Mouse (Mus musculus): ENCODE results near the gene Mlycd. TPM values are rescaled to one million over a fixed set of nuclear protein-coding genes. Genes with fewer than 3 reads are reported as not detected.

The Mlycd gene
- polyA plus RNA-seq, 1 experiment from 2014 or later: 11.5 TPM

DNA sequence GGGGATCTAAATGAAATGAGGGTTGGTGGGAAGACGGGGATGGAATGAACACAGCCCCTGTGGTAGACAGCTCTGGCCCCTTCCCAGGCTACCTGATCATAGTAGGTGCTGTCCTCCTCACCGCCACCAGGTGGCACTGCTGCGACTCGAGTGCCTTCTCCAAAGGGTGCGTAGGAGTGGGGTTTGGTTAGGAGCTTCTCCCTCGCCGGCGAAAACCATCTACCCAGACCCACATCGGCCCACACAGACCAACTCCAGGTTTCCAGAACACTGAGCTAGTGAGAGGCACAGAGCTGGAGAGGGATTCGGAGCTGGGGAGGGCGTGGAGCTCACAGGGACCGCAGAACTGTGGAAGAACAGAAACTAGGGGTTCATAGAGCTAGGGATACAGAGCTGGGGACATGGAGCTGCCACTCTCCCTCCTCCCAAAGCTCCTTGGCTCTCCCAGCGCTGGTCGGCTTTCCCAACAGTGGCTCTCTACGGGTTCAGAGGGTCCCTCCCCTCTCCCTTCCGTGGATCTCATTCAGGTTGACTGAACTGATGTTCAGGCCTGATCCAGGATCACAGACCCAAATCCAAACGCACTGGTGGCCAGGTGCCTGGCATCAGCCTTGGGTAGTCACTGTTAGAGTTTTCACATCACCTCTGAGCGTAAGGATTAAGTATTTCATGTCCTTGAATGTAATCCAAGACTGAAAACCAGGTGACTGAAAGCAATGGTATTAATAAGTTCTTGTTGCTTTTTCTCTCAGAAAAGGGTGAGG is 18.2 kb downstream of the Mlycd start:
- H3K4me3 ChIP-seq (ENCODE audit: low read depth, low read length): no peak overlapping the region
- H3K4me1 ChIP-seq (ENCODE audit: control insufficient read depth, insufficient read depth, low read length): peaks cover 4% of the 10 kb centered on the region; the same call in 1 of the 2 replicates
- H3K9me3 ChIP-seq (ENCODE audit: control insufficient read depth, low read length): no peaks in the 10 kb centered on the region
- peak overlapping the region; percentile 27 for H3K4me2 ChIP-seq (ENCODE audit: low read depth)
- 9% methylated on average over 18 of the region's 18 CpGs for WGBS
- H3K27me3 ChIP-seq (ENCODE audit: control insufficient read depth, insufficient read depth, low read length): no peaks in the 10 kb centered on the region
- peak overlapping the region; percentile 37 for H3K9ac ChIP-seq (ENCODE audit: low read length)
- ATAC-seq (ENCODE audit: insufficient read depth, low FRiP score, low TSS enrichment): peak; percentile 58
- no peaks in the 10 kb centered on the region for H3K36me3 ChIP-seq (ENCODE audit: control insufficient read depth, insufficient read depth, low read length)
- peak; percentile 83 for DNase-seq (ENCODE audit: low spot score)
- H3K27ac ChIP-seq (ENCODE audit: low read depth, low read length): no peak overlapping the region

DNA sequence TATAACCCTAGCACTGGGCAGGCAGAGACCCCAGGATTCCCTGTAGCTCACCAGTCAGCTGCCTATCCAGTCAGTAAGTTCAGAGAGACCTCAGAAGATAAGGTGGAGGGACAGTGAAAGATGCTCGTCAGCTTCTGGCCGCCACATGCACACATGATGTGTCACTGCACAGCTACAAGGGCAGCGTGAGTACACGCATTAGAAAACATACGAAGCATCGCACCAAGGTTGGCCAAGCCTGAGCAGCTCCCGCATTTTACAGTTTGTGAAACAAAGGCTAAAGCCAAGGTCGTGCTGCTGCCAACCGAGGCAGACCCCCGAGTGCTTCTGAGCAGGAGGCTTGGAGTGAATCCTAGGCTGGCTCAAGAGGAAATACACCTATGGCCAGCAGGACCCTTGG is 18.9 kb downstream of the Mlycd start:
- 86% methylated on average over 10 of the region's 10 CpGs for WGBS
- H3K27me3 ChIP-seq (ENCODE audit: control insufficient read depth, insufficient read depth, low read length): no peaks in the 10 kb centered on the region
- H3K36me3 ChIP-seq (ENCODE audit: control insufficient read depth, insufficient read depth, low read length): no peaks in the 10 kb centered on the region
- ATAC-seq (ENCODE audit: insufficient read depth, low FRiP score, low TSS enrichment) (no peak), DNase-seq (ENCODE audit: low spot score) (no peak)
- peaks cover 4% of the 10 kb centered on the region; the same call in 1 of the 2 replicates for H3K4me1 ChIP-seq (ENCODE audit: control insufficient read depth, insufficient read depth, low read length)
- H3K9me3 ChIP-seq (ENCODE audit: control insufficient read depth, low read length): no peaks in the 10 kb centered on the region
- no peak overlapping the region for H3K9ac ChIP-seq (ENCODE audit: low read length)
- no peak overlapping the region for H3K4me2 ChIP-seq (ENCODE audit: low read depth)
- no peak overlapping the region for H3K4me3 ChIP-seq (ENCODE audit: low read depth, low read length)
- H3K27ac ChIP-seq (ENCODE audit: low read depth, low read length): no peak overlapping the region

DNA sequence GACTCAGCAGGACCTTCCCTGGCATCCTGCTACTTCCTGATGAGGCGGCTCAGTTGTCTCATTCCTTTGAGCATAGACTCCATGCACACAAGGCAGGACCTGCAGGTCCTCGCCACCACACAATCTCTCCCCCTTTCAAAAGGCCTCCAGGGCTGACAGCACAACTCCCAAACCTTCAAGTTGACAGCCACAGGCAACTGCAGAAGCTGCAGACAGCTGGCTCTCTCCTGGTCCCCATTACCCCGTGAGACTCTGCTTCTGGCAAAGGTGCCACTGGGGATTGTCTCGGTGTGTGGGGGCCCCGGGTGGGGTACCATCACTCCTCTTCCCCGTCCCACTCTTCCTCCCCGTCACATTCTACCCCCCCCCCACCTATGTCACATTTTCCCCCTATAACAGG is 25.6 kb downstream of the Mlycd start:
- ATAC-seq (ENCODE audit: insufficient read depth, low FRiP score, low TSS enrichment): no peak
- H3K27ac ChIP-seq (ENCODE audit: low read depth, low read length): no peak overlapping the region
- H3K9me3 ChIP-seq (ENCODE audit: control insufficient read depth, low read length): no peaks in the 10 kb centered on the region
- no peaks in the 10 kb centered on the region for H3K27me3 ChIP-seq (ENCODE audit: control insufficient read depth, insufficient read depth, low read length)
- H3K36me3 ChIP-seq (ENCODE audit: control insufficient read depth, insufficient read depth, low read length): no peaks in the 10 kb centered on the region
- H3K4me2 ChIP-seq (ENCODE audit: low read depth): no peak overlapping the region
- no peaks in the 10 kb centered on the region for H3K4me1 ChIP-seq (ENCODE audit: control insufficient read depth, insufficient read depth, low read length)
- H3K4me3 ChIP-seq (ENCODE audit: low read depth, low read length): no peak overlapping the region
- DNase-seq (ENCODE audit: low spot score): no peak
- H3K9ac ChIP-seq (ENCODE audit: low read length): no peak overlapping the region
- WGBS: 73% methylated on average over 7 of the region's 7 CpGs

DNA sequence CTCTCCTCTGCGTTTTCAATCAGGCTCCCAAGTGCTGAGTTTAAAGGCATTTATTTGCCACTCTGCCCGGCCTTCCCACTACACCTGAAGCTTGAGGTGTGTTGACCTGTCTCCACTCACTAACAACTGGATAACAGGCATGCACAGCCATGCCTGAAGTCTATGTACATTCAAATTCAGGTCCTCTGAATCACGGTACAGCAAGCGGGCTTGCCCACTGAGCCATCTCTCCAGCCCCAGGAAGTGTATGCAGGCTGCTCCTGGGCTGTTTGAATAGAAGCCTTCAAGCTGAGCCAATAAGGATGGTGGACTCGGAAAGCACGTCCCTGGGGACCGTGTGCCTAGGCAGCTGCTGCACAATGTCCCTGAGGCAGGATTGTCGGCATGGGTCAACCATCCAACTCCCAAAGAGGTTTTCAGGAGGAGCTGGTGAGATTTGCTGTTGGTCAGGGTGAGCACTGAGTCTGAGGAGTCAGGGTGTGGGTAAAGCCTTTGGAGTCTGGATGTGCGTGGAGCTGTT is 27.0 kb downstream of the Mlycd start:
- no peaks in the 10 kb centered on the region for H3K36me3 ChIP-seq (ENCODE audit: control insufficient read depth, insufficient read depth, low read length)
- no peak for ATAC-seq (ENCODE audit: insufficient read depth, low FRiP score, low TSS enrichment)
- no peak overlapping the region for H3K27ac ChIP-seq (ENCODE audit: low read depth, low read length)
- no peak overlapping the region for H3K4me2 ChIP-seq (ENCODE audit: low read depth)
- no peak for DNase-seq (ENCODE audit: low spot score)
- no peaks in the 10 kb centered on the region for H3K4me1 ChIP-seq (ENCODE audit: control insufficient read depth, insufficient read depth, low read length)
- H3K27me3 ChIP-seq (ENCODE audit: control insufficient read depth, insufficient read depth, low read length): no peaks in the 10 kb centered on the region
- H3K9ac ChIP-seq (ENCODE audit: low read length): no peak overlapping the region
- 63% methylated on average over 9 of the region's 9 CpGs for WGBS
- no peaks in the 10 kb centered on the region for H3K9me3 ChIP-seq (ENCODE audit: control insufficient read depth, low read length)
- H3K4me3 ChIP-seq (ENCODE audit: low read depth, low read length): no peak overlapping the region

DNA sequence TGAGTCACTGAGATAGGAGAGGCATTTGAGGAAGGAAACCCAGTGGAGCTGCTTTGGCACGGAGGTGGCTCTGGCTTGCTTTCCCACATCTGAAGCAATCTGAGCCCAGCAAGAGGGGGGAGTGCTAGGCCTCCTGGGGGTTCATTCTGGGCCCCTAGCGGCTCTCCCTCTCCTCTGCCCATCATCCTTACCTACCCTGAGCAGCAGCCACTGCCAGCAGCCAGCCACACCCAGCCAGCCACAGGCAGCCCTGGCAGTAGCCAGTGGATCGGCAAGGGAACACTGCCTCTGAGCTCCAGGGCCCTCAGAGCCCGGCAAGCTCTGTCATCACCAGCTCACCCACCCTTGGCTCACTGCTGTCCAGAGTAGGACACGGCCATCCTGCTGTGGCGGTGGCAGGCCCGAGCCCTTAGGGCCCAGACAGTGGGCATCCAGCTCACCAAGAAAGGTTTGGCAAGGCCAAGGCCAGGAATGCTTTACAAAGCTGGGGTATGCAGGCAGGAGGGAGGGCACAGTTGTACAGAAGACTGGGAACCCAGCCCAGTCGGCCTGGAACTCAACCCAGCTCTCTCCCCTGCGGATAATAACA is 27.5 kb downstream of the Mlycd start:
- DNase-seq (ENCODE audit: low spot score) (no peak), ATAC-seq (ENCODE audit: insufficient read depth, low FRiP score, low TSS enrichment) (no peak)
- no peaks in the 10 kb centered on the region for H3K36me3 ChIP-seq (ENCODE audit: control insufficient read depth, insufficient read depth, low read length)
- H3K4me3 ChIP-seq (ENCODE audit: low read depth, low read length): no peak overlapping the region
- no peaks in the 10 kb centered on the region for H3K4me1 ChIP-seq (ENCODE audit: control insufficient read depth, insufficient read depth, low read length)
- H3K27ac ChIP-seq (ENCODE audit: low read depth, low read length): no peak overlapping the region
- H3K9me3 ChIP-seq (ENCODE audit: control insufficient read depth, low read length): no peaks in the 10 kb centered on the region
- no peak overlapping the region for H3K9ac ChIP-seq (ENCODE audit: low read length)
- no peak overlapping the region for H3K4me2 ChIP-seq (ENCODE audit: low read depth)
- 69% methylated on average over 9 of the region's 9 CpGs for WGBS
- H3K27me3 ChIP-seq (ENCODE audit: control insufficient read depth, insufficient read depth, low read length): no peaks in the 10 kb centered on the region

DNA sequence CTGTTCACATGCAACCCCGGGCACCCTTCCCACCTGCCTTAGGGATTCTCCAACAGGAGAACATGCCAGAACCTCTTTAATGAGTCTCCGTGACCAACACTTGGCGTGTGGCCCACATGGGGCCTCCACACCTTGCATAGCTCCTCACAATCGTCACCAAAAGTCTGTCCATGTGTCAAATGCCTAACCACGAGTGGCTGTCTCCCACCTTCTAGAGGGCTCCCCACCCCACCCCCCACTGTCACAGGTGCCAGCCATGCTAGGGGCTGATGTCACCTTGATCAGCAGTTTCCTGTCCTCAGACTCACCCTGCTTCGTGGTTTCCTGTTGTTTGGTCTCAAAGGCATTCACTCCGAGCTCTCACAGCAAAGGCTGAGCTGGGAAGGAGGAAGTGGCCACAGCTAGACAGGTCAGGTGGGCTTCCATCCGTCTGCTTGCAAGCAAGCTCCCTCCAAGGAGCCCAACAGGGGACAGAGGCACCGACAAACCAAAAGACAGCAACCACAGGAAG is 29.0 kb downstream of the Mlycd start:
- H3K9ac ChIP-seq (ENCODE audit: low read length): no peak overlapping the region
- no peak for ATAC-seq (ENCODE audit: insufficient read depth, low FRiP score, low TSS enrichment)
- no peak for DNase-seq (ENCODE audit: low spot score)
- no peaks in the 10 kb centered on the region for H3K4me1 ChIP-seq (ENCODE audit: control insufficient read depth, insufficient read depth, low read length)
- H3K9me3 ChIP-seq (ENCODE audit: control insufficient read depth, low read length): no peaks in the 10 kb centered on the region
- H3K27ac ChIP-seq (ENCODE audit: low read depth, low read length): no peak overlapping the region
- H3K4me2 ChIP-seq (ENCODE audit: low read depth): no peak overlapping the region
- H3K36me3 ChIP-seq (ENCODE audit: control insufficient read depth, insufficient read depth, low read length): no peaks in the 10 kb centered on the region
- H3K4me3 ChIP-seq (ENCODE audit: low read depth, low read length): no peak overlapping the region
- no peaks in the 10 kb centered on the region for H3K27me3 ChIP-seq (ENCODE audit: control insufficient read depth, insufficient read depth, low read length)
- 68% methylated on average over 9 of the region's 9 CpGs for WGBS

DNA sequence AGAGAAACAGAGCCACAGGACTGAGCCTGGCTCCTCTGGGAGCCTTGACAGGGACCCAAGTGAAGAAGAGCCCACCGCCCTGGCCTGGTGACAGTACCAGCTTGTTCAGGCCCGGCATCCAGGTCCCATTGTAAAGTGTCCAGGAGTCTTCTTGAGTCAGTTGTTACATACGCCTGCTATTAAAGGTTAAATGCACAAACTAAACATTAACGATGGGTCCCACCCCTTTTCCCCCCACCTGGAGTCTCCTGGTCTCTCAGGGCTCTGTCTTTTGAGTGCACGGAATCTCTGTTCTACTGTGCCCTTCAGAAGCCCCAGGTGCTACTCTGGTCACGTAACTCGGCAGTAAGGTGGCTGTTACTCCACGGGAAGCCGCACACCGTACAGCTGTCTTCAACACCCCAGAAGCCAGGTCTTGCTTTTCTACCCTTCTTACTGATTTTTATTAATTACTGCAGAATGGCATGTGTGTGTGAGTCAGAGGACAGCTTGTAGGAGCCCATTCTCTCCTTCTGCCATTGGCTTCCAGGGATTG is 29.6 kb downstream of the Mlycd start:
- H3K9me3 ChIP-seq (ENCODE audit: control insufficient read depth, low read length): no peaks in the 10 kb centered on the region
- ATAC-seq (ENCODE audit: insufficient read depth, low FRiP score, low TSS enrichment) (no peak), DNase-seq (ENCODE audit: low spot score) (no peak)
- no peak overlapping the region for H3K27ac ChIP-seq (ENCODE audit: low read depth, low read length)
- no peaks in the 10 kb centered on the region for H3K4me1 ChIP-seq (ENCODE audit: control insufficient read depth, insufficient read depth, low read length)
- no peak overlapping the region for H3K9ac ChIP-seq (ENCODE audit: low read length)
- H3K36me3 ChIP-seq (ENCODE audit: control insufficient read depth, insufficient read depth, low read length): no peaks in the 10 kb centered on the region
- WGBS: 85% methylated on average over 10 of the region's 10 CpGs
- H3K4me3 ChIP-seq (ENCODE audit: low read depth, low read length): no peak overlapping the region
- no peak overlapping the region for H3K4me2 ChIP-seq (ENCODE audit: low read depth)
- no peaks in the 10 kb centered on the region for H3K27me3 ChIP-seq (ENCODE audit: control insufficient read depth, insufficient read depth, low read length)

DNA sequence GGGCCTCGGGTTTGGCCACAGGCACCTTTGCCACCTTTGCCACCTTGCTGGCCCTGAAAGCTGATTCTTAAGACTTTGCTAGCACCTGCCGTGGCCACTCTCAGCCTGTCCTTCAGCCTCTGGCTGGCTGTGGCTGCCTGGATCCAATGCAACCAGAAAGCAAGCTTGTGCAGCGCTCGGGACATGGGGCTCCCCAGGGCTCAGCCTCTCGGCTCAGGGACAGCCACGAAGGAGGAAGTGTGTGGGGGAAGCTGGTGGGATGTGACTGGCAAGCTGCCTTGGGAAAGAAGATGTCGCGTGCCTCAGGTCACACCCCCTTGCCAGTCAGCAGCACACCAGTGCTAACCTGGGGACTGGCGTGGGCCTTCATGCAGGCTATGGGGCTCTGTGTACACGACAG is 30.1 kb downstream of the Mlycd start:
- no peak for DNase-seq (ENCODE audit: low spot score)
- no peak overlapping the region for H3K4me2 ChIP-seq (ENCODE audit: low read depth)
- H3K36me3 ChIP-seq (ENCODE audit: control insufficient read depth, insufficient read depth, low read length): no peaks in the 10 kb centered on the region
- no peaks in the 10 kb centered on the region for H3K9me3 ChIP-seq (ENCODE audit: control insufficient read depth, low read length)
- no peak overlapping the region for H3K9ac ChIP-seq (ENCODE audit: low read length)
- 84% methylated on average over 10 of the region's 10 CpGs for WGBS
- no peak for ATAC-seq (ENCODE audit: insufficient read depth, low FRiP score, low TSS enrichment)
- H3K27ac ChIP-seq (ENCODE audit: low read depth, low read length): no peak overlapping the region
- no peaks in the 10 kb centered on the region for H3K27me3 ChIP-seq (ENCODE audit: control insufficient read depth, insufficient read depth, low read length)
- no peak overlapping the region for H3K4me3 ChIP-seq (ENCODE audit: low read depth, low read length)
- no peaks in the 10 kb centered on the region for H3K4me1 ChIP-seq (ENCODE audit: control insufficient read depth, insufficient read depth, low read length)
